Mouse (Mus musculus) small intestine, adult 2 months (tissue): ENCODE measurements around the gene Retreg1. TPM values are rescaled to one million over a fixed set of nuclear protein-coding genes. Genes with fewer than 3 reads are reported as not detected.

Source experiments
- H3K27ac ChIP-seq: fragments of 200-500 bp; 2 replicates; pipeline ENCODE4 v1.5.1; 2012; ENCODE audit warnings: low read depth, low read length, control low read depth, inconsistent platforms; ENCODE audit not compliant: insufficient read depth
- H3K27me3 ChIP-seq: fragments of 200-500 bp; 2 replicates; pipeline ENCODE4 v1.6.1; 2012; ENCODE audit warnings: mild to moderate bottlenecking, moderate library complexity, low read length, inconsistent platforms; ENCODE audit not compliant: control insufficient read depth, insufficient read depth
- H3K36me3 ChIP-seq: fragments of 200-500 bp; 2 replicates; pipeline ENCODE4 v1.6.1; 2012; ENCODE audit warnings: mild to moderate bottlenecking, low read length, control low read depth, inconsistent platforms; ENCODE audit not compliant: control insufficient read depth, insufficient read depth
- H3K4me1 ChIP-seq: fragments of 200-500 bp; 2 replicates; pipeline ENCODE4 v1.6.1; 2012; ENCODE audit warnings: low read length, inconsistent platforms, mixed read lengths; ENCODE audit not compliant: control insufficient read depth, insufficient read depth, insufficient read length
- H3K4me3 ChIP-seq: fragments of 200-500 bp; 2 replicates; pipeline ENCODE4 v1.5.1; 2012; ENCODE audit warnings: low read depth, mild to moderate bottlenecking, control low read depth, inconsistent platforms, low read length, moderate library complexity
- CTCF ChIP-seq: fragments of 200-500 bp; IDR thresholded peaks from 2 replicates; pipeline ENCODE4 v1.5.1; 2012; ENCODE audit warnings: low read depth, mild to moderate bottlenecking, control low read depth, inconsistent platforms, low read length, moderate library complexity, mixed read lengths; ENCODE audit not compliant: insufficient replicate concordance, insufficient read length; ENCODE audit errors: extremely low read depth
- POLR2A ChIP-seq: fragments of 200-500 bp; IDR thresholded peaks from 2 replicates; pipeline ENCODE4 v1.6.1; 2012; ENCODE audit warnings: low read depth, mild to moderate bottlenecking, control low read depth, inconsistent platforms, low read length, moderate library complexity
- WGBS: fragments of 180-500 bp; shearing (Covaris S2); methylation state at CpG from one replicate; pipeline ENCODE4 v1.1.7; 2018; 5-methylcytosine and 5-hydroxymethylcytosine counted together
- polyA plus RNA-seq: library from polyadenylated mRNA; depleted of rRNA; stranded (reverse); fragments of >200 nt; gene quantifications from 2 replicates; pipeline ENCODE4 v1.2.3, GENCODE M21; 2012

Retreg1 gene
- polyA plus RNA-seq, 1 experiment, result 7.5 TPM

GRCm38 (mm10) chr15:25910495-25910865 is 67.5 kb downstream of the Retreg1 start:
- H3K4me3 ChIP-seq, result no peak overlapping the region
- H3K36me3 ChIP-seq, result no peaks in the 10 kb centered on the region
- no peaks in the 10 kb centered on the region for H3K27me3 ChIP-seq
- WGBS, result 33% methylated on average over 1 of the region's 1 CpGs
- peaks cover 5% of the 10 kb centered on the region for H3K4me1 ChIP-seq
- TF ChIP-seq CTCF, result no peak
- no peak for TF ChIP-seq POLR2A
- H3K27ac ChIP-seq, result no peak overlapping the region

- Histone ChIP-seq H3K27me3 (no peaks in the 10 kb centered on the region), H3K4me3 (no peak overlapping the region), H3K4me1 (peaks cover 8% of the 10 kb centered on the region), H3K27ac (no peak overlapping the region), H3K36me3 (no peaks in the 10 kb centered on the region)
- 56% methylated on average over 1 of the region's 1 CpGs for WGBS
- TF ChIP-seq CTCF (no peak), POLR2A (no peak)
These were observed 67.9 kb downstream of the Retreg1 start for GRCm38 (mm10) chr15:25910924-25911323.

GRCm38 (mm10) chr15:25912911-25913310 is 69.9 kb downstream of the Retreg1 start:
- H3K27me3 ChIP-seq, result no peaks in the 10 kb centered on the region
- no peaks in the 10 kb centered on the region for H3K36me3 ChIP-seq
- TF ChIP-seq POLR2A (no peak), CTCF (no peak)
- peaks cover 8% of the 10 kb centered on the region for H3K4me1 ChIP-seq
- no peak overlapping the region for H3K27ac ChIP-seq
- 91% methylated on average over 7 of the region's 7 CpGs for WGBS
- H3K4me3 ChIP-seq, result no peak overlapping the region

GRCm38 (mm10) chr15:25913659-25914058 is 70.7 kb downstream of the Retreg1 start:
- Histone ChIP-seq H3K27me3 (no peaks in the 10 kb centered on the region), H3K27ac (no peak overlapping the region), H3K4me1 (peaks cover 8% of the 10 kb centered on the region), H3K4me3 (no peak overlapping the region), H3K36me3 (no peaks in the 10 kb centered on the region)
- WGBS, result 53% methylated on average over 9 of the region's 9 CpGs
- TF ChIP-seq POLR2A, result no peak
- TF ChIP-seq CTCF, result no peak

- Histone ChIP-seq H3K4me1 (peaks cover 8% of the 10 kb centered on the region), H3K27ac (no peak overlapping the region), H3K4me3 (no peak overlapping the region), H3K27me3 (no peaks in the 10 kb centered on the region), H3K36me3 (no peaks in the 10 kb centered on the region)
- TF ChIP-seq CTCF (no peak), POLR2A (no peak)
- 81% methylated on average over 4 of the region's 4 CpGs for WGBS
These were observed 71.2 kb downstream of the Retreg1 start for GRCm38 (mm10) chr15:25914160-25914559.

- Histone ChIP-seq H3K27me3 (no peaks in the 10 kb centered on the region), H3K4me3 (no peak overlapping the region), H3K4me1 (peaks cover 8% of the 10 kb centered on the region), H3K27ac (no peak overlapping the region), H3K36me3 (no peaks in the 10 kb centered on the region)
- WGBS, result 44% methylated on average over 10 of the region's 10 CpGs
- TF ChIP-seq CTCF (no peak), POLR2A (no peak)
These were observed 72.0 kb downstream of the Retreg1 start for GRCm38 (mm10) chr15:25915013-25915412.

GRCm38 (mm10) chr15:25915574-25916205 is 72.7 kb downstream of the Retreg1 start:
- Histone ChIP-seq H3K27ac (no peak overlapping the region), H3K36me3 (no peaks in the 10 kb centered on the region), H3K27me3 (no peaks in the 10 kb centered on the region), H3K4me3 (no peak overlapping the region), H3K4me1 (peaks cover 5% of the 10 kb centered on the region)
- 78% methylated on average over 11 of the region's 11 CpGs for WGBS
- TF ChIP-seq POLR2A, result no peak
- no peak for TF ChIP-seq CTCF
